Mouse (Mus musculus) thymus, postnatal 25 days (tissue): ENCODE measurements around the gene 4930590J08Rik.
A peak's percentile ranks its signal among the peaks of the same experiment; 100 is the strongest.
"Not testable (repeated sequence)": the region's sequence is repeated elsewhere in the genome, so short reads cannot be mapped to it uniquely, and the experiment has no call there.

Source experiments
- DNase-seq: peaks from one replicate; pipeline ENCODE4 v3.0.0; 2022

4930590J08Rik gene

DNA sequence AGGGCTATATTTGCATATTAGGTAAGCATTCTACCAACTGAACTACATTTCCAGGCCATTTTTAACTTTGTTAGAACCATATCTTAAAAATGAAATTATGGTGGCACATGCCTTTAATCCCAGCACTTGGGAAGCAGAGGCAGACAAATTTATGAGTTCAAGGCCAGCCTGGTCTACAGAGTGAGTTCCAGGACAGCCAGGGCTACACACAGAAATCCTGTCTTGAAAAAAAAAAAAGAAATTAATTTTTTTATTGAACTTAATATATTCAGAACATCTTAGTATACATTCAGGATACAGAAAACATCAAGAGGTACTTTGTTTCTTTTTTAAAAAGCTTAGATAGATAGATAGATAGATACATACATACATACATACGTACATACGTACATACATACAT lies at the start of gene 4930590J08Rik:
Gene 4930590J08Rik (plus strand): TSS at position 301 of the 400 bp plus-strand sequence.
- not testable (repeated sequence) for DNase-seq

DNA sequence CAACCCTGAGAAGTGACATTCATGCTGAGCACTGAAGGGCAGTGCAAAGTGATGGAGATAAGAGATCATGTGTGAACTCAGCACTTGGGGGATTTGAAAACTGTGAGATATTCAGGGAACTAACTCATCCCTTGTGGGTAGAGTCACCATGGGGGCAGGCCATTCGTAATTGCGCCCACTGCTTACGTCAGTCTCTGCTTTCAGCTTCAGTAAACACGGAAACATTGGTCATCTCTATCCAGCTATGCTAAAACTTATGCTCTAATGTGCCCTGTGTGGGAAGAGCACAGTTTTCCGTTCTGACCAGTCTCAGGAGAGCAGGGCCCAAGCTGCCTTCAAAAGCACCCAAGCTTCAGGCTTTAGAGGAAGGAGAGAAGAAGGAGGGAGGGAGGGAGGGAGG lies 44.3 kb upstream of the 4930590J08Rik start:
- DNase-seq, result no peak

DNA sequence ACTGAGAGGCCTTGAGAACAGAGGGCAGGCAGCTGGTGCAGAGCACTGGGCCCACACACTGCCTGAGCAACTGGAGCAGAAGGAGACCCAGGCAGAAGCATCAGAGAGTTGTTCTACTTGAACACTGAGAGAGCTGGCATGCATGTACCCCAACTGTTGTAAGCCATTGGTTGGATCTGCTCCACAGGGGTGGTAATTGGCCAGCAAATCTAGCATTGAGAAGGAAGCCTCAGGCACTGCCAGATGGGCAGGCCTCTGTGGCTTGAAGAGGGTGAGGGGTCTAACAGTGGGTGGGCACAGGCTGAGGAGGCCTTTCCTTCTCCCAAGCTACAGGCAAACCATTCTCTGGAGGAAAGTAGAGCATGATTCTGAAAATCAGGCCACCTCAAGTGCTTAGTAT lies 39.8 kb upstream of the 4930590J08Rik start:
- no peak for DNase-seq

DNA sequence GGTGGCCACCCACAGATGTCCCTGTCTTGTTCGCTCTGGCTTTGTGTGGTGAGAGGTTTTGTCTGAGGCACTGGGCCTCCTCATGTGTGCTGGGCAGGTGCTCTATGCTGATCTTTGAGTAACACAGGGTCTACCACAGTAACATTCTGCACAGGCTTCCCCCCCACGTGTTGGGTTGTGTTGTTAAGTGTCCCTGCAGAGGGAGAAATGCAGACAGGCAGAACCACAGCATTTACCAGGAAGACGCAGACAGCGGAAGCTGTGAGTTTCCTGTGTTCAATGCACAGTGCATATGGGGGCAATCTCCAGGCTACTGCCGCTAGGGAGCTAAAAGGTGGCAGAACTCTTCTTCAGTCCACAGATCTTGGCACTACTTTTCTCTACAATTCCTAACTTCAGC lies 38.0 kb upstream of the 4930590J08Rik start:
- peak; percentile 52 for DNase-seq

DNA sequence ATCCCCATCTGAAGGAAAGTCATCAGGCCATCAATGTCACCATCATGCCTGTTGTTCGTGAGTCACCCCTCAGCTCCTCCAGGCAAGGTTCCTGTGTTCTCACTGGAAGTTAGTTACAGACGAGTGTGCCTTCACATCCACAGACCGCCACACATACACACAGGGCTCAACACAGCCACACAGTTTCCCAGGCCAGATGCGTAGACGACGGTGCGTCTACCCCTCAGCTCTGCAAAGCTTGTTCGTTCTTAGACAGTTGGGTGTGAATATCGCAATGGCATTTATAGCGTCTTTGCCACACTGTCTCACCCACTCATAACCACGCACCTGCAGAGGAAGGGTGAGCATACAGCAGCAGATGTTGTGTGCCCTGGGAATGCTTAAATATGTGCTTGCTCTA lies 37.0 kb upstream of the 4930590J08Rik start:
- DNase-seq, result peak; percentile 19

DNA sequence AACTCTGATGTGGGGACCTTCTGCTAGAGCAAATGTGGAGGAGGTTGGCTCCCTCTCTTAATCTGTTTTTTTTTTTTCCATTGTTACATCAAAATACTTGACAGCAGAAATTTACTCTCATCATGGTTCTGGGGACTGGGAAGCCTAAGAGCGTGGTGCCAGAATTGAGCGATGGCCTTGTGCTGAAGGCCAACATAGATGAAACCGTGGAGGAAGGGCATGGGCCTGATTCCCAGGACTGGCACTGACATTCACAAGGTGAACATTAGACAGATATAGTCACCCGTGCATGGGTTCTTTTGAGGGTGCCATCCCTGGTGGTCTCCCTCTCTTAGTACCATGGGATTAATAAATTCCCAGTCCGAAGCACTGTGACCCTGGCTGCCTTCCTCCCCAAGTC lies 34.5 kb upstream of the 4930590J08Rik start:
- DNase-seq, result no peak

DNA sequence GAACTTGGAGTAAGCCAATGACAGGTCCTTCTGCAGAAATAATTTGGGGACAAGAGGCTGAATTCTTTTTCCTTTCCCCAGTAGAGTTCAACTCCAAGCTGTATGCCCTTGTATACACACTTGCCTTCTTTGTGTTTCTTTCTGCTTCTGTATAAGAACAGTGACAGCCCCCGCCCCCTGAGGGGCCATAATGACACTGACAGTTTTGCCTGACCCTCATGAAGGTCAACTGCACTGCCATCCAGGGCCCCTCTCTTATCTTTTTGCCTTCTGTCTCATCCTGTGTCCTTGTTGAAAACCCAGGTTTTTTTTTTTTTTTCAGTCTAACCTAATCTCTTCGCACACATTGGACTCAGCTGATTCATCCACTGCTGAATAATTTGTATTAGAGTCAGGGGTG lies 29.8 kb upstream of the 4930590J08Rik start:
- DNase-seq, result no peak

DNA sequence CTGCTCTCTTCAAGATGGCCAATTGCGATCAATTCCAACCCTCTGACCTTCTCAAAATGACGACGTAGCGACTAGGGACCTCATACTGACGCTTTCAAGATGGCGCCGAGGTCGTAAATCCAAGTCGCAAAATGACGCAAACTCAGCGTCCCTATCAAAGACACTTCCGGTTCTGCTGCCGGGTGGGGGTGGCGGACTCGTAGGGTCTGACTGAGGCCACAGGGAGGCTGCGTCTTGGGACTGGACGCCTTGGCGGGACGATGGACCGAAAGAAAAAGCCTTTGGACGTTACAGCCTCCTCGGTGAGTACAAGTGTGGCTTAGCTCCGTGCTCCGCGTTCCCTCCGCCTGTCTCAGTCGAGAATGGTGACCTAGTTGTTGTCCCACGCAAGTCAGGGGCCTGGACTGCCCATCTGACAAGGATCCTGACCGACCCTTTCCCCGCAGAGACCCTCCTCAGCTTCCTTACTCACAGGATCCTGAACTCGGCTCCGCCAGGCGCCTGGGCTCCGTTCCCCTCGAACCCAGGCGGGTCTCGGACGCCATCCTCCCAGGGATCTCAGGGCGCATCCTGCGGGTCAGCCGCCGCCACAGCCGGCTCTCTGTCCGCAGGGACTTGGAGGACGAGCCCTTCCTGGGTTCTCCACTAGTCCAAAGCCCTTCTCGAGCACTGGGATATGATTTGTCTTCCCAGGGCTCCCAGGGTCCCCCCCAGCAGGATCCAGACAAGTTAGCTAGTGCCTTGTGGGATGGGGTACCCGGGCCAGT lies 24.5 kb upstream of the 4930590J08Rik start, which contains the start of gene Ccdc174:
Gene Ccdc174 (plus strand): TSS at position 169 of the 767 bp plus-strand sequence.
- peak; percentile 88 for DNase-seq

DNA sequence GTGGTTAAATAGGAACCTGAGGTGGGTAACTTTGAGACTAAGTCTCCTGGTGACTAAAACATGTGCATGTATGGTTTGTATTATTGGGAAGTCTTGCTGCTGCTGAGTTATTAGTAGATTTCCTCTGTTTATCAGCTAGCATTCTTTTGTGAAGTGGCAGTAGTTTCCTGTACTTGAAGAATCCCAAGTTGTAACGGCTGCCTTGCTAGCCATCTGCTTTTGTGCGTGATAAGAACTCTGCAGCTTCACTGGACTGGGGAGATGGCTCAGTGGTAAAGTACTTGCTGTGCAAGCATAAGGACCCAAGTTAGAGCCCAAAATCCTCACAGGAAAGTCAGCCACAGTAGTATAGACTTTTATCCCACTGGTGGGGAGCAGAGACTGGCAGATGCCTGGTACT lies 18.8 kb upstream of the 4930590J08Rik start:
- DNase-seq, result no peak

DNA sequence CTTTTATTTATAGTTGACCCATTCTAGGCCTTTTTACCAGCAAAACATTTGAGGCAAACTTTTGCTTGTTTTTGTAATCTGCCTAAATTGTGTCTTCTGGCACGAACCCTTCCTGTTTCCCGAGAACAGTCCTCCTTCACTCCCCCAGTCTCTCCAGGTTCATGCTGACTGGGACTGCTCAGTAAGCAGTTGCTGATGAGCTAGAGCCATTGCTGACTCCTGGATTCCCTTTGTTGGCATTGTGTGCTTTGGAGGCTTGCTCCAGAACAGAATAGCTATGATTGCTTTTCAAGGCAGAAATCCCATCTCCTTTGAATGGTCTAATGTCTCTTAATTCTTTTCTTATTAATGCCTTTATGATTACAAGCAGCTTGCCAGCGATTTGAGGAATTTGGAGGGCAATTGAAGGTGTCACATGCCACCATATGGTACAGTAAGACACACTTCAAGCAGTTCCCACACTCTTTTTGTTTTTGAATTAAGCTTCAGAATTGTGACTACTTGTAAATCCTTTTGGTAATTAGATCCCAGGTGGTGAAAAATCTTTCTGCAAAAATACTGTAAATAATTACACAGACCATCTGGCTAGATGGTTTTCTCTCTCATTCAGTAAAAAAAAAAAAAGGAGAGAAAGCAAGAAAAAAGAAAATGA lies 13.2 kb upstream of the 4930590J08Rik start:
- DNase-seq, result no peak

DNA sequence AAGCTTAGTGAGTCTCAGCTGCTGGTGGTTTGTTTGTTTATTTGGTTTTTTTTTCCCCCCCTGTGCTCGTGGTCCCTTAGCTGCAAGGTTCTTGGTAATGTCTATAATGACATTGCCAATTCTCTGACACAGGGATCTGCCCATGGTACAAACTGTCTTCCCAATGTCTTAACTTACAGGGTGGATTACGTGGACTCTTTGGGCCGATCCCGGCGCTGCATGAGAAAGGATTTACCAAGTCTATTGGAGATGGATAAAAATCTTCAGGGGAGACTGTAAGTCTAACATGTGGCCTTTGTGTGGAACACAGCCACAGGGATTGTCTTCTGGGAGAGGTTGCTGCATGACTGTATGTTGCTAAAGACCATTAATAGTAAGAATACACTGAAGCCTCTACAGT lies 12.0 kb upstream of the 4930590J08Rik start:
- DNase-seq, result no peak

DNA sequence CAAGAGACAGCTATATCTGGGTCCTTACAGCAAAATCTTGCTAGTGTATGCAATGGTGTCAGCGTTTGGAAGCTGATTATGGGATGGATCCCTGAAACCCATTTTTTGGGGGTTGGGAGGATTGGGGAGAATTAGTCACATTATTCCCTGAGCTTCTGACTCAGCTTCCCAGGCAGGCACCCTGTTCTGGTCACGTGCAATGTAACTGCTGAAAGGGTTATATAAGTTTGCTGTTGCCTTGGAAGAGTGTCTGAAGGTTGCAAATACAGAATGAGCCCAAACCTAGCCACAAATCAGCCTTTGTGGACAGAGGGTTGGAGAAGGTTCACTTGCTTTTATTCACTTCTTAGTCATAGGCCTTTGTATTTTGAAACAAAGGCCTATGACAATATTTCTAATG lies 10.8 kb upstream of the 4930590J08Rik start:
- no peak for DNase-seq

DNA sequence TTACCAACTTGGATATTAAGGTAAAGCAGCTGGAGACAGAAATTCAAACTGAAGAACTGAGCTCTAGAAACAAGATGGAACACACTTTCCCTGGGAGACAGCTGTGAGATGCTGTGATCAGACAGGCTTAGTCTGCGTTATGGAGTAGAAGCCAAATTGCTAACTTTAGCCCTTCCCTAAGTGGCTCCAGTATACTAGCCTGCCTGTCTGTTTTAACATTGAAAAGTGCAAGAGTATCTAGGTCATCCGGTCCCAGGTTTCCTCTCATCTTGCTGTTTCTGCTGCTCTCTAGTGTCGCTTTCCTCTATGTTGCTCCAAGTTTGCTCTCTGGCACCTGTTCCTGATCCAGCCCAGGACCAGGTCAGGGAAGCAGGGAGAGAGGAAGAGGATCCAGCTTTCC lies 5.8 kb upstream of the 4930590J08Rik start:
- no peak for DNase-seq

DNA sequence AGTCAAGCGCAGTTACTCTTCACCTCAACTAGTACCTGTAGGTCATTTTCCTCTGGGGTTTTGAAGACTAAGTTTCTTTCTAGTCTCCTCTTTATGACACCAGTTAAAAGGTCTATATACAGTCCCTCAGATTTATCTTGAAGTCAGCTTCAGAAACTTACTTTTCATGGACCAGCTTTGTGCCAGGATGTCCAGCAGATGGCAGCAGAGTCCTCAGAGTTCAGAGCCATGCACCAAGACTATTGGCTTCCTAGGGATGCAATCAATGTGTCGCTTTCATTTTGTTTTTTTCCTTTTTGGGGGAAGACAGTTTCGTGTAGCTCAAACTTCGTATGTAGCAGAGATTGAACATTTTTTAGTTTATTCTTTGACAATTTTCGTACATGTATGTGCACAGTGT lies 1.1 kb upstream of the 4930590J08Rik start:
- peak; percentile 58 for DNase-seq

DNA sequence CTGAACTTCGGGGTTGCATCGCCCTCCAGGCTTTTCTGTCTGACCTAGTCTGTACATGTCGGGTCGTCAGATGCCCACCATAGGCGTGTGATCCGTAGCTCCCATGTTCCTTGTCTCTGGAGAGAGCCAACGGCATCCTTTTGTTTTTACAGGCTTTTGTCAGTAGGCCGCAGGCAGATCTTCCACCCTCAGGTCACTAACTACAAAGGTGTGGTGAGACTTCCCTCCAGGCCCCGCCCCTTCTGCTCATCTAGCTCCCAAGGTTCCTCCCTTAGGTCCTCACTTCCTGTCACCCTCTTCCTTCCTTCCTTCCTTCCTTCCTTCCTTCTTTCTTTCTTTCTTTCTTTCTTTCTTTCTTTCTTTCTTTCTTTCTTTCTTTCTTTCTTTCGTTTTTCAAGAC lies 11.4 kb downstream of the 4930590J08Rik start:
- no peak for DNase-seq

DNA sequence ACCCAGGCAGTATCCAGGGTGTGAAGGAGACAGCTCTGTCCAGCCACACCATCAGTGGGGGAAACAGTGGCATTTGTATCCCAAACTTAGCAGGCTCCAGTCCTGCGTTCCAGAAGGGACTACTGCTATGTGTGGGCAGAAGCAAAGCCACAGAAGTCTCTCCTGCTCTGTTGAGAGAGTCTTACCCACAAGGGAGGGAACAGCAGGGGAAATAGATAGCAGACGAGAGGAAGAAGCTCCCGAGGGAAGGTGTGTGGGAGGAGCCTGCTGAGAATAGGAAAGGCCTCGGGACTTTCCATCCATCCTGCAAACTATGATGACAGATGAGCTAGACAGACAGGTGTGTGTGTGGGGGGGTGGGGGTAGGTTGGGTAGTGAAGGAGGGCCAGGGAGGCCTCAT lies 14.7 kb downstream of the 4930590J08Rik start:
- no peak for DNase-seq

DNA sequence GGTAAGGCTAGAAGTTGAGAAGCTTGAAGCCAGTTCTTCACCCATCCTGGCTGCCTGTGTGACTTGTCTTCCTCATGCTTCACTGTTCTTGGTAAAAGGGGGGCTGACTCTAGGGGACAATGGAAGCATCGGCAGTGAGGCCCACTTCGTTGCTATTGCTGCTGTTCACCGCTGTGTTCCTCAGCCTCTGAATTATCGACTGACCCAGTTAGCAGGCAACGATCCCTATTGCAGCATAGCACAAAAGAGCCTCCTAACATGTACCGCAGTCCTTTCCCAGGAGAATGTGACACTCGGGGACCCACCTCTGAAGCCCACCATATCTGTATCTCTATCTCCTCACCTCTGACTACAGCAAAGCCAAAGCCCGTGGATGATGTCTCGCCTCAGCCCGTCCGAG lies 15.1 kb downstream of the 4930590J08Rik start:
- no peak for DNase-seq

DNA sequence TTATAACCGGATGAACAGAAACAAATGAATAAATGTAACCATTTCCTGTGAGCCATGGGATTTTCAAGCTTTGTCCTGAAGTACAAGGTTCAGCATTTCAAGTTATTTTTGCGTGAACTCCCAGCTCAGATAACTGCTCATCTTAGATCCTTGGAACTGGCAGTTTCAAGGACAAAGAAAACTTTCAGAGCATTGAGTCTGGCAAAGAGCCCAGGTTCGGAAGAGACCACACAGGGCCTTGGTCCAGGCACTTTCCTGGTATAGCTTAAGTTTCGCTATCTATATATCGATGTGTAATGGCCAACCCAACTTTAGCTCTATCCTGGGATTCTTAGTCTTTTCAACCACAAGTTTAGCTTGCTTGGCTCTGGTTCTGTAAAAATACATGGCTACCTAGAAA lies 28.6 kb downstream of the 4930590J08Rik start:
- no peak for DNase-seq

DNA sequence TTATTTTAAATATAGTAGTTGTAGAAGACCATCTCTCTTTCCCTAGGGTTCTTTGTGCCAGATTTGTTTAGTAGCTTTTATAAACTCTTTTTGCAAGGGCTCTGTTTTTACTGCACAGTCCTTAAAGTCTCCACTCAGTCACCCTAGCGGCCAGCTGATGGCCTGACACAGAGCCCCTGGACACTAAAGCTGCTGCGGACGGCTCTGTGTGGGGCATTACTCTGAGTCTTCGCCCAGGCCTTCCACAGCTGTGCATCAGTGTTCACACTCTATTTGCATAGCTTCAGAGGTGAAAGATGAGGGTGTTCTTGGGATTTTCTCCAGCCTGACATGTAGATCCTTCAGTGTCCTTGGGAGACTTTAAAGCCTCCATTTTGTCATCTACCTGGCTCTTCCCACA lies 35.9 kb downstream of the 4930590J08Rik start:
- no peak for DNase-seq

DNA sequence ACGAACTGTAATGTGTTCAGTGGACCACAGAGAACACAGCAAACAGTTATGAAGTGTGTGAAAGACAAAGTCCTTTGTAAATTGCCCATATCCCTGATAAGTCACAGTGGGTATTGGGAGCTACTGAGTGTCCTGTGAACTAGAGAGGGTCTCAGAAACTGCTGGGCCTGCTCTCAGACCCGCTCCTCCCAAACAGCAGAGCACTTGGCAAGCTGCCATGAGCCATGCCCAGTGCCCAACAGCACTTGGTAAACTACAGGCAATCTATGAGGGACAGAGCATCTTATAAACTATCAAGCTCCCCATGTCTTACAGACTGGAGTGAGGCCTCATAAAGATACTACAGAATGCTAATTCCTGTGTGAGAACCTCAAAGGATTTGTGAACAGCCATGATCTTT lies 45.8 kb downstream of the 4930590J08Rik start:
- DNase-seq, result no peak

DNA sequence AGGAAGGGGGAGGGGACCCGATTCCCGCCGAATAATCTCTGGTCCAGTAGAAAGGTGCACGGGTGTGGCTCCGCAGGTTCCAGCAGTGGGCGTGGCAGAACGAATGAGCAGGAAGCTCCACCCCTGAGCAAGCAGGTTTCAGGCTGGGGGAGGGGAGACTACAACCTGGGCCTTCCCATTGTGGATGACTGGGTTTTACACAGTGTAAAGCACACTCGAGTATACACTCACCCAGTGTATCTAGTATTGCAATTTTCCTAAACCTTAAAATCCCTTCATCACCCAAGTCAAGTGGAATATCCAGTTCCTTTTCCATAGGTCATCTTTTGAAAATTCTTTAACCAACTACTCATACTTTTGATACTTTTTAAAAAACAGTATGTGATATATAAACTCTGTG lies 55.4 kb downstream of the 4930590J08Rik start:
- DNase-seq, result not testable (repeated sequence)

DNA sequence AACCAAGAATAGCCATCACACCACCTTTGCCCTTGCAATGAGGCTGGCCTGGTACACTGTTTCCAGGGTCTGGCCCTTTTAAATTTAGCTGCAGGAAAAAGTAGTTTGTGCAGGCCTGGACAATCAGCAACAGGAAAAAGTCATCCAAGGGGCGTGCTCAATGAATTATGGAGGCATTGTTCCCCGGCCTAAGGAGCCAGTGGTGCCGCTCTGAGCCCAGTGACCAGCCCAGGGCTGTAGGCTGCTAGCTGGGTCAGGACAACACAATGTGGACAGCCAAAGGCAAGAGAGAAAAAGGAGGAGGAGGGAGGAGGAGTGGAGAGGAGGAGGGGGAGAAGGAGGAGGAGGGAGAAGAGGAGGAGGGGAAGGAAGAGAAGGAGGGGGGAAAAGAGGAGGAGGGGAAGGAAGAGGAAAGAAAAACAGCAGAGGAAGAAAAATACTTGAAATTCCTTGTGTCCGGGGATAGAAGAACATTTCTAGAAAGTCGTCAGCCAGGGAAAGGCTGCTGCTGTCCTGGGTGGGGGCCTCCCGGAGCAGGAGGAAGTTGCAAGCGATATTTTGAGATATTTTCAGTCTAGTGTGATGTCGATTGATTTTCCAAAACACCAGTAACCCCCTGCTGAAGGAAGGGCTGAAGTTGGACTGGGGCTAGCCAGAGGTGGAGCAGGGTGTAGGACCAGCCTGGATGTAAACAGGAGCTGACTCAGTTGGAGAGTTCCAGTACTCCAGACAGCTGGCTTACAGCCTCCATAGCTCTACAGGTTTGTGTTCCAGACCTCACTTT lies 57.6 kb downstream of the 4930590J08Rik start:
- DNase-seq, result no peak

DNA sequence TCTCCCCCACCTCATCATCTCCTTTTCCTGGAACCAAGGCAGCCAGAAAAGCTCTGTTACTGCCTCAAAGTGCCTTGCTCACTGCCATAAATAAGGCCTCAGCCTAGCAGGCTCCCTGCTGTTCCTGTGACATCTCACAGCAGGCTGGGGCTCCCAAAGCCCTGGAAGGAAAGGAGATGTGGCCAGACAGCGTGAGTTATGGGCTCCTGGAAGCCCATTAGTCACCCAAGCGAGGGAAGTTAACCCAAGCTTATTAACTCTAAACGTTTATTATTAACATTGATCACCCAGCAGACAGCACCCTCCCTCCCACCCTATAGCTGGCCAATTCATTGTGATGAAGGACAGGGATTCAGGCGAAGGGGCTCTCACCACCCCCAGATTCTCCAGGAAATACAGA lies 60.8 kb downstream of the 4930590J08Rik start:
- no peak for DNase-seq

DNA sequence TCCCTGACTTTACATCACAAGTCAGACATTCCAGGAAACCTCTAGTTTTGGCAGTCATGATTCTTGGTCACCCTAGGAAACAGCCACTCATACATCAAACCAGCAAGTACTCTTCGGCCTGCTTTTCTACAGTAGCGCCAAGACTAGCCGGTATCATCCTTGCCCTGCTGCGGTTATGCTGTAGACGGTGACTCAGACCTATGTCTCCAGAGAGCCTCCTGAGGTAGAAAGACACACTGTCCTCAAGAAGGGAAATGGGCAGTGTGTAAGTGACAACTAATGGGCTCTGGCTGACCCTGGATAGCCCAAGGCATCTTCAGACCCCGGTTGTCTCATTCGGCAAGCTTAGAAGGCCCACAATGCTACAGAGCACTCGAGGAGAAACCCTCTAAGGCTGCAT lies 62.5 kb downstream of the 4930590J08Rik start:
- no peak for DNase-seq
